Mouse (Mus musculus): ENCODE measurements at regions not wholly inside any gene's neighbourhood (a gene's known extent, or its start where the extent isn't known, plus 50 kb on each side); places are given as distances from the start of the nearest gene placed in this dataset.

- no peak overlapping the region for H3K27ac ChIP-seq
- peaks cover 13% of the 10 kb centered on the region for H3K27me3 ChIP-seq (ENCODE audit: insufficient read depth, poor library complexity, severe bottlenecking)
- H3K36me3 ChIP-seq = no peaks in the 10 kb centered on the region
- WGBS = 80% methylated on average over 10 of the region's 10 CpGs
- H3K4me3 ChIP-seq = no peak overlapping the region
- no peaks in the 10 kb centered on the region for H3K9me3 ChIP-seq
- DNase-seq (ENCODE audit: low spot score) = no peak
- H3K4me1 ChIP-seq (replicated peaks) = peaks cover 18% of the 10 kb centered on the region
Measured at GRCm38 (mm10) chr3:149246935-149247625, 256.7 kb upstream of the Adgrl2 start.

- 96% methylated on average over 3 of the region's 3 CpGs for WGBS
- no peak overlapping the region for H3K4me3 ChIP-seq
- H3K27ac ChIP-seq = no peak overlapping the region
- DNase-seq (ENCODE audit: low spot score) = no peak
- no peaks in the 10 kb centered on the region for H3K4me1 ChIP-seq (replicated peaks)
- no peaks in the 10 kb centered on the region for H3K27me3 ChIP-seq (ENCODE audit: insufficient read depth, poor library complexity, severe bottlenecking)
- H3K36me3 ChIP-seq = no peaks in the 10 kb centered on the region
- no peaks in the 10 kb centered on the region for H3K9me3 ChIP-seq
Measured at GRCm38 (mm10) chr3:149239664-149240063, 249.3 kb upstream of the Adgrl2 start.

- no peak for DNase-seq (ENCODE audit: low spot score)
- H3K4me3 ChIP-seq = no peak overlapping the region
- no peaks in the 10 kb centered on the region for H3K9me3 ChIP-seq
- no peaks in the 10 kb centered on the region for H3K4me1 ChIP-seq (replicated peaks)
- H3K27me3 ChIP-seq (ENCODE audit: insufficient read depth, poor library complexity, severe bottlenecking) = no peaks in the 10 kb centered on the region
- no peak overlapping the region for H3K27ac ChIP-seq
- WGBS = 84% methylated on average over 5 of the region's 5 CpGs
- no peaks in the 10 kb centered on the region for H3K36me3 ChIP-seq
Measured at GRCm38 (mm10) chr3:149238076-149238475, 247.7 kb upstream of the Adgrl2 start.

GRCm38 (mm10) chr3:149235183-149235582, 244.8 kb upstream of the Adgrl2 start:
- no peak for DNase-seq (ENCODE audit: low spot score)
- H3K36me3 ChIP-seq = no peaks in the 10 kb centered on the region

GRCm38 (mm10) chr3:149233691-149234131, 243.4 kb upstream of the Adgrl2 start:
- H3K27me3 ChIP-seq (ENCODE audit: insufficient read depth, poor library complexity, severe bottlenecking) = no peaks in the 10 kb centered on the region
- 78% methylated on average over 8 of the region's 8 CpGs for WGBS

More at GRCm38 (mm10) chr3:149235183-149235582, 244.8 kb upstream of the Adgrl2 start:
- no peaks in the 10 kb centered on the region for H3K9me3 ChIP-seq
- no peaks in the 10 kb centered on the region for H3K4me1 ChIP-seq (replicated peaks)
- H3K27ac ChIP-seq = no peak overlapping the region
- WGBS = 97% methylated on average over 3 of the region's 3 CpGs
- H3K27me3 ChIP-seq (ENCODE audit: insufficient read depth, poor library complexity, severe bottlenecking) = no peaks in the 10 kb centered on the region
- no peak overlapping the region for H3K4me3 ChIP-seq

GRCm38 (mm10) chr3:149233191-149233641, 242.9 kb upstream of the Adgrl2 start:
- H3K4me3 ChIP-seq = no peak overlapping the region
- WGBS = 86% methylated on average over 7 of the region's 7 CpGs

More at GRCm38 (mm10) chr3:149233691-149234131, 243.4 kb upstream of the Adgrl2 start:
- H3K4me1 ChIP-seq (replicated peaks) = no peaks in the 10 kb centered on the region
- no peak overlapping the region for H3K4me3 ChIP-seq
- H3K27ac ChIP-seq = no peak overlapping the region
- no peaks in the 10 kb centered on the region for H3K9me3 ChIP-seq
- H3K36me3 ChIP-seq = no peaks in the 10 kb centered on the region
- DNase-seq (ENCODE audit: low spot score) = no peak

GRCm38 (mm10) chr3:149231346-149231745, 241.0 kb upstream of the Adgrl2 start:
- 86% methylated on average over 3 of the region's 3 CpGs for WGBS
- Histone ChIP-seq H3K27ac (no peak overlapping the region), H3K27me3 (ENCODE audit: insufficient read depth, poor library complexity, severe bottlenecking) (no peaks in the 10 kb centered on the region), H3K4me1 (replicated peaks) (no peaks in the 10 kb centered on the region), H3K4me3 (no peak overlapping the region), H3K9me3 (no peaks in the 10 kb centered on the region), H3K36me3 (no peaks in the 10 kb centered on the region)
- DNase-seq (ENCODE audit: low spot score) = no peak

More at GRCm38 (mm10) chr3:149233191-149233641, 242.9 kb upstream of the Adgrl2 start:
- Histone ChIP-seq H3K4me1 (replicated peaks) (no peaks in the 10 kb centered on the region), H3K9me3 (no peaks in the 10 kb centered on the region), H3K27ac (no peak overlapping the region), H3K27me3 (ENCODE audit: insufficient read depth, poor library complexity, severe bottlenecking) (no peaks in the 10 kb centered on the region), H3K36me3 (no peaks in the 10 kb centered on the region)
- DNase-seq (ENCODE audit: low spot score) = no peak

GRCm38 (mm10) chr3:149227556-149227955, 237.2 kb upstream of the Adgrl2 start:
- Histone ChIP-seq H3K9me3 (no peaks in the 10 kb centered on the region), H3K4me3 (no peak overlapping the region), H3K36me3 (no peaks in the 10 kb centered on the region), H3K27me3 (ENCODE audit: insufficient read depth, poor library complexity, severe bottlenecking) (no peaks in the 10 kb centered on the region), H3K27ac (no peak overlapping the region), H3K4me1 (replicated peaks) (no peaks in the 10 kb centered on the region)
- DNase-seq (ENCODE audit: low spot score) = no peak
- WGBS = 88% methylated on average over 5 of the region's 5 CpGs

- no peaks in the 10 kb centered on the region for H3K27me3 ChIP-seq (ENCODE audit: insufficient read depth, poor library complexity, severe bottlenecking)
- WGBS = 90% methylated on average over 4 of the region's 4 CpGs
Measured at GRCm38 (mm10) chr3:149226723-149227122, 236.4 kb upstream of the Adgrl2 start.

GRCm38 (mm10) chr3:149225684-149226083, 235.3 kb upstream of the Adgrl2 start:
- Histone ChIP-seq H3K4me3 (no peak overlapping the region), H3K4me1 (replicated peaks) (peaks cover under 1% of the 10 kb centered on the region; the same call in 1 of the 2 replicates), H3K27me3 (ENCODE audit: insufficient read depth, poor library complexity, severe bottlenecking) (no peaks in the 10 kb centered on the region), H3K27ac (no peak overlapping the region), H3K9me3 (no peaks in the 10 kb centered on the region), H3K36me3 (no peaks in the 10 kb centered on the region)
- 81% methylated on average over 17 of the region's 17 CpGs for WGBS
- no peak for DNase-seq (ENCODE audit: low spot score)

More at GRCm38 (mm10) chr3:149226723-149227122, 236.4 kb upstream of the Adgrl2 start:
- Histone ChIP-seq H3K9me3 (no peaks in the 10 kb centered on the region), H3K36me3 (no peaks in the 10 kb centered on the region), H3K4me1 (replicated peaks) (no peaks in the 10 kb centered on the region), H3K27ac (no peak overlapping the region), H3K4me3 (no peak overlapping the region)
- no peak for DNase-seq (ENCODE audit: low spot score)

- no peaks in the 10 kb centered on the region for H3K36me3 ChIP-seq
- DNase-seq (ENCODE audit: low spot score) = no peak
- no peak overlapping the region for H3K4me3 ChIP-seq
- peaks cover 4% of the 10 kb centered on the region for H3K27me3 ChIP-seq (ENCODE audit: insufficient read depth, poor library complexity, severe bottlenecking)
- no peak overlapping the region for H3K27ac ChIP-seq
- WGBS = 90% methylated on average over 4 of the region's 4 CpGs
- H3K4me1 ChIP-seq (replicated peaks) = peaks cover 12% of the 10 kb centered on the region
- H3K9me3 ChIP-seq = no peaks in the 10 kb centered on the region
Measured at GRCm38 (mm10) chr3:149224271-149224670, 233.9 kb upstream of the Adgrl2 start.

GRCm38 (mm10) chr3:149223776-149224175, 233.4 kb upstream of the Adgrl2 start:
- Histone ChIP-seq H3K4me1 (replicated peaks) (peaks cover 12% of the 10 kb centered on the region), H3K36me3 (no peaks in the 10 kb centered on the region), H3K27ac (no peak overlapping the region), H3K27me3 (ENCODE audit: insufficient read depth, poor library complexity, severe bottlenecking) (peaks cover 4% of the 10 kb centered on the region), H3K9me3 (no peaks in the 10 kb centered on the region), H3K4me3 (no peak overlapping the region)
- 94% methylated on average over 5 of the region's 5 CpGs for WGBS
- no peak for DNase-seq (ENCODE audit: low spot score)

- Histone ChIP-seq H3K27ac (no peak overlapping the region), H3K4me3 (no peak overlapping the region), H3K27me3 (ENCODE audit: insufficient read depth, poor library complexity, severe bottlenecking) (peaks cover 4% of the 10 kb centered on the region), H3K4me1 (replicated peaks) (peaks cover 15% of the 10 kb centered on the region), H3K9me3 (no peaks in the 10 kb centered on the region), H3K36me3 (no peaks in the 10 kb centered on the region)
- no peak for DNase-seq (ENCODE audit: low spot score)
- 82% methylated on average over 4 of the region's 4 CpGs for WGBS
Measured at GRCm38 (mm10) chr3:149220958-149221357, 230.6 kb upstream of the Adgrl2 start.
